Mouse (Mus musculus): Measurements from ENCODE around the gene Focad. TPM values are rescaled to one million over a fixed set of nuclear protein-coding genes. Genes with fewer than 3 reads are reported as not detected.

The Focad gene
- polyA plus RNA-seq, 1 experiment = 9.5 TPM

- 92% methylated on average over 3 of the region's 3 CpGs for WGBS
- H3K4me3 ChIP-seq (replicated peaks; ENCODE audit: extremely low read depth, low read depth, low read length) = no peak overlapping the region
- H3K4me1 ChIP-seq (ENCODE audit: control insufficient read depth, insufficient read depth, low read length) = no peaks in the 10 kb centered on the region
- TF ChIP-seq POLR2A (IDR thresholded peaks at IDR 0.05; ENCODE audit: borderline replicate concordance, extremely low read depth, low read depth, low read length) (no peak), CTCF (IDR thresholded peaks at IDR 0.05; ENCODE audit: insufficient read depth, low read length) (no peak)
- DNase-seq = no peak
These were observed 136.9 kb downstream of the Focad start for GRCm38 (mm10) chr4:88231375-88231774.

GRCm38 (mm10) chr4:88235941-88236340, 141.5 kb downstream of the Focad start:
- DNase-seq = no peak
- WGBS = 78% methylated on average over 6 of the region's 6 CpGs

GRCm38 (mm10) chr4:88236926-88237756, 142.7 kb downstream of the Focad start:
- Histone ChIP-seq H3K4me1 (ENCODE audit: control insufficient read depth, insufficient read depth, low read length) (no peaks in the 10 kb centered on the region), H3K4me3 (replicated peaks; ENCODE audit: extremely low read depth, low read depth, low read length) (no peak overlapping the region)
- no peak for TF ChIP-seq POLR2A (IDR thresholded peaks at IDR 0.05; ENCODE audit: borderline replicate concordance, extremely low read depth, low read depth, low read length)
- TF ChIP-seq CTCF (IDR thresholded peaks at IDR 0.05; ENCODE audit: insufficient read depth, low read length) = no peak
- DNase-seq = no peak
- WGBS = 78% methylated on average over 12 of the region's 12 CpGs

More at GRCm38 (mm10) chr4:88235941-88236340, 141.5 kb downstream of the Focad start:
- no peaks in the 10 kb centered on the region for H3K4me1 ChIP-seq (ENCODE audit: control insufficient read depth, insufficient read depth, low read length)
- H3K4me3 ChIP-seq (replicated peaks; ENCODE audit: extremely low read depth, low read depth, low read length) = no peak overlapping the region
- no peak for TF ChIP-seq POLR2A (IDR thresholded peaks at IDR 0.05; ENCODE audit: borderline replicate concordance, extremely low read depth, low read depth, low read length)
- no peak for TF ChIP-seq CTCF (IDR thresholded peaks at IDR 0.05; ENCODE audit: insufficient read depth, low read length)

- no peak overlapping the region for H3K4me3 ChIP-seq (replicated peaks; ENCODE audit: extremely low read depth, low read depth, low read length)
- DNase-seq = no peak
- no peak for TF ChIP-seq CTCF (IDR thresholded peaks at IDR 0.05; ENCODE audit: insufficient read depth, low read length)
- TF ChIP-seq POLR2A (IDR thresholded peaks at IDR 0.05; ENCODE audit: borderline replicate concordance, extremely low read depth, low read depth, low read length) = no peak
- 70% methylated on average over 7 of the region's 7 CpGs for WGBS
- H3K4me1 ChIP-seq (ENCODE audit: control insufficient read depth, insufficient read depth, low read length) = peaks cover 3% of the 10 kb centered on the region
These were observed 143.9 kb downstream of the Focad start for GRCm38 (mm10) chr4:88238351-88238750.

GRCm38 (mm10) chr4:88243834-88244233, 149.4 kb downstream of the Focad start:
- TF ChIP-seq CTCF (IDR thresholded peaks at IDR 0.05; ENCODE audit: insufficient read depth, low read length) (no peak), POLR2A (IDR thresholded peaks at IDR 0.05; ENCODE audit: borderline replicate concordance, extremely low read depth, low read depth, low read length) (no peak)
- DNase-seq = no peak
- 88% methylated on average over 2 of the region's 2 CpGs for WGBS
- H3K4me1 ChIP-seq (ENCODE audit: control insufficient read depth, insufficient read depth, low read length) = peaks cover 17% of the 10 kb centered on the region
- H3K4me3 ChIP-seq (replicated peaks; ENCODE audit: extremely low read depth, low read depth, low read length) = no peak overlapping the region

- no peak for TF ChIP-seq CTCF (IDR thresholded peaks at IDR 0.05; ENCODE audit: insufficient read depth, low read length)
- no peak for TF ChIP-seq POLR2A (IDR thresholded peaks at IDR 0.05; ENCODE audit: borderline replicate concordance, extremely low read depth, low read depth, low read length)
- Histone ChIP-seq H3K4me3 (replicated peaks; ENCODE audit: extremely low read depth, low read depth, low read length) (no peak overlapping the region), H3K4me1 (ENCODE audit: control insufficient read depth, insufficient read depth, low read length) (peaks cover 17% of the 10 kb centered on the region)
- no peak for DNase-seq
- 53% methylated on average over 4 of the region's 4 CpGs for WGBS
These were observed 151.1 kb downstream of the Focad start for GRCm38 (mm10) chr4:88245494-88245893.

- H3K4me1 ChIP-seq (ENCODE audit: control insufficient read depth, insufficient read depth, low read length) = peaks cover 5% of the 10 kb centered on the region
- no peak for DNase-seq
- no peak overlapping the region for H3K4me3 ChIP-seq (replicated peaks; ENCODE audit: extremely low read depth, low read depth, low read length)
- TF ChIP-seq POLR2A (IDR thresholded peaks at IDR 0.05; ENCODE audit: borderline replicate concordance, extremely low read depth, low read depth, low read length) (no peak), CTCF (IDR thresholded peaks at IDR 0.05; ENCODE audit: insufficient read depth, low read length) (no peak)
- WGBS = 88% methylated on average over 5 of the region's 5 CpGs
These were observed 166.9 kb downstream of the Focad start for GRCm38 (mm10) chr4:88261349-88261748.

- DNase-seq = no peak
- TF ChIP-seq POLR2A (IDR thresholded peaks at IDR 0.05; ENCODE audit: borderline replicate concordance, extremely low read depth, low read depth, low read length) = no peak
- no peak for TF ChIP-seq CTCF (IDR thresholded peaks at IDR 0.05; ENCODE audit: insufficient read depth, low read length)
- WGBS = 85% methylated on average over 1 of the region's 1 CpGs
- H3K4me3 ChIP-seq (replicated peaks; ENCODE audit: extremely low read depth, low read depth, low read length) = no peak overlapping the region
- peaks cover 5% of the 10 kb centered on the region for H3K4me1 ChIP-seq (ENCODE audit: control insufficient read depth, insufficient read depth, low read length)
These were observed 170.1 kb downstream of the Focad start for GRCm38 (mm10) chr4:88264536-88264935.

GRCm38 (mm10) chr4:88270408-88271067, 176.1 kb downstream of the Focad start:
- TF ChIP-seq CTCF (IDR thresholded peaks at IDR 0.05; ENCODE audit: insufficient read depth, low read length) = no peak
- TF ChIP-seq POLR2A (IDR thresholded peaks at IDR 0.05; ENCODE audit: borderline replicate concordance, extremely low read depth, low read depth, low read length) = no peak
- no peak for DNase-seq
- peaks cover 2% of the 10 kb centered on the region for H3K4me1 ChIP-seq (ENCODE audit: control insufficient read depth, insufficient read depth, low read length)
- H3K4me3 ChIP-seq (replicated peaks; ENCODE audit: extremely low read depth, low read depth, low read length) = no peak overlapping the region
- 78% methylated on average over 7 of the region's 7 CpGs for WGBS
